Mouse (Mus musculus) cortical plate, adult 2 months (tissue): ENCODE data around the gene Pspn.

Source experiments
- CTCF ChIP-seq: fragments of 200-500 bp; IDR thresholded peaks from 2 replicates; pipeline ENCODE4 v1.5.1; 2011; ENCODE audit warnings: mild to moderate bottlenecking, control low read depth, low read length; ENCODE audit not compliant: insufficient read depth; ENCODE audit errors: extremely low read depth
- POLR2A ChIP-seq: fragments of 200-500 bp; IDR thresholded peaks from 2 replicates; pipeline ENCODE4 v1.6.1; 2011; ENCODE audit warnings: mild to moderate bottlenecking, low read length, control low read depth; ENCODE audit not compliant: insufficient read depth; ENCODE audit errors: extremely low read depth

- TF ChIP-seq POLR2A (no peak), CTCF (no peak)
Observed at GRCm38 (mm10) chr17:57020960-57021359, 21.1 kb upstream of the Pspn start.
